Mouse (Mus musculus) cortical plate, adult 2 months (tissue): ENCODE results near the gene Rpl3l.

Source experiments
- CTCF ChIP-seq: fragments of 200-500 bp; IDR thresholded peaks from 2 replicates; pipeline ENCODE4 v1.5.1; 2011; ENCODE audit warnings: mild to moderate bottlenecking, control low read depth, low read length; ENCODE audit not compliant: insufficient read depth; ENCODE audit errors: extremely low read depth
- POLR2A ChIP-seq: fragments of 200-500 bp; IDR thresholded peaks from 2 replicates; pipeline ENCODE4 v1.6.1; 2011; ENCODE audit warnings: mild to moderate bottlenecking, low read length, control low read depth; ENCODE audit not compliant: insufficient read depth; ENCODE audit errors: extremely low read depth

DNA sequence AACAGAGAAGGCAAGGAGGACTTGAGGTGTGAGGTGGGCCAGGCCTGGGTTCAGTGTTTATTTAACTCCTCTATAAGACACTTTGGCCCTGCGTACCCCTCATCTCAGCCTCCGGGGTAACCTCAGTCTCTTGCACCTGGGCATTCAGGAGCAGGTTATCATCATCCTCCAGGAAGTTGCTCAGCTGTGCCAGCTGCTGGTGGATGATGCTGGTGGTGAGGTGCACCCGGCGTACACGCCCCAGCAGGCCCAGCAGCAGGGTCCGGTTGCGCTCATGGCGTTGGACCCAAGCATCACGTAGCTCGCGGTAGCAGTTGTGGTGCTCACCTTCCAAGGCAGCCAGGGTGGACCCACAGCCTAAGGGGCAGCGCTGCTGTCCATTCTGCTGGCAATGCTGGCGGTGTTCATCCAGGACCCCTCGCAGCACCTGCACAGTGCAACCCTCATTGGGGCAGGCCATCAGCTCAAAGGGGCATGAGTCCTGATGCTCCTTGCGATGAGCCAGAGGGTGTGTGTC is 11.4 kb upstream of the Rpl3l start:
- TF ChIP-seq POLR2A = no peak
- no peak for TF ChIP-seq CTCF
